Mouse (Mus musculus): ENCODE measurements around the gene Kmt2e. TPM values are rescaled to one million over a fixed set of nuclear protein-coding genes. Genes with fewer than 3 reads are reported as not detected.

Kmt2e gene
- polyA plus RNA-seq, 1 experiment from 2014 or later = 92.6 TPM

GRCm38 (mm10) chr5:23473098-23473873 lies 39.0 kb downstream of the Kmt2e start:
- Histone ChIP-seq H3K9ac (replicated peaks; ENCODE audit: low read length) (no peak overlapping the region), H3K27ac (replicated peaks; ENCODE audit: low read depth, low read length) (no peak overlapping the region), H3K4me3 (ENCODE audit: low read depth, low read length) (no peak overlapping the region), H3K4me1 (ENCODE audit: control insufficient read depth, insufficient read depth, low read length) (no peaks in the 10 kb centered on the region), H3K27me3 (ENCODE audit: control insufficient read depth, insufficient read depth, low read length) (no peaks in the 10 kb centered on the region), H3K36me3 (replicated peaks; ENCODE audit: control insufficient read depth, insufficient read depth, low read depth, low read length) (peaks cover 4% of the 10 kb centered on the region), H3K9me3 (replicated peaks; ENCODE audit: control insufficient read depth, low read length) (no peaks in the 10 kb centered on the region), H3K4me2 (ENCODE audit: low read depth, low read length) (no peak overlapping the region)
- 76% methylated on average over 6 of the region's 6 CpGs for WGBS
- no peak for DNase-seq (ENCODE audit: low spot score)
- no peak for ATAC-seq (replicated peaks; ENCODE audit: insufficient number of reproducible peaks, low FRiP score, low TSS enrichment, low read depth)

- Histone ChIP-seq H3K9ac (replicated peaks; ENCODE audit: low read length) (no peak overlapping the region), H3K4me3 (ENCODE audit: low read depth, low read length) (no peak overlapping the region), H3K9me3 (replicated peaks; ENCODE audit: control insufficient read depth, low read length) (no peaks in the 10 kb centered on the region), H3K4me2 (ENCODE audit: low read depth, low read length) (no peak overlapping the region), H3K4me1 (ENCODE audit: control insufficient read depth, insufficient read depth, low read length) (no peaks in the 10 kb centered on the region), H3K27me3 (ENCODE audit: control insufficient read depth, insufficient read depth, low read length) (no peaks in the 10 kb centered on the region), H3K27ac (replicated peaks; ENCODE audit: low read depth, low read length) (no peak overlapping the region), H3K36me3 (replicated peaks; ENCODE audit: control insufficient read depth, insufficient read depth, low read depth, low read length) (no peaks in the 10 kb centered on the region; the same call in 1 of the 2 replicates)
- no peak for ATAC-seq (replicated peaks; ENCODE audit: insufficient number of reproducible peaks, low FRiP score, low TSS enrichment, low read depth)
- no peak for DNase-seq (ENCODE audit: low spot score)
- 92% methylated on average over 7 of the region's 7 CpGs for WGBS
These were observed 49.6 kb downstream of the Kmt2e start for GRCm38 (mm10) chr5:23483811-23484210.

GRCm38 (mm10) chr5:23489231-23489630 lies 55.0 kb downstream of the Kmt2e start:
- Histone ChIP-seq H3K4me1 (ENCODE audit: control insufficient read depth, insufficient read depth, low read length) (no peaks in the 10 kb centered on the region), H3K36me3 (replicated peaks; ENCODE audit: control insufficient read depth, insufficient read depth, low read depth, low read length) (peaks cover 10% of the 10 kb centered on the region), H3K9me3 (replicated peaks; ENCODE audit: control insufficient read depth, low read length) (no peaks in the 10 kb centered on the region), H3K4me3 (ENCODE audit: low read depth, low read length) (no peak overlapping the region), H3K4me2 (ENCODE audit: low read depth, low read length) (no peak overlapping the region), H3K27ac (replicated peaks; ENCODE audit: low read depth, low read length) (no peak overlapping the region), H3K9ac (replicated peaks; ENCODE audit: low read length) (no peak overlapping the region), H3K27me3 (ENCODE audit: control insufficient read depth, insufficient read depth, low read length) (no peaks in the 10 kb centered on the region)
- no peak for ATAC-seq (replicated peaks; ENCODE audit: insufficient number of reproducible peaks, low FRiP score, low TSS enrichment, low read depth)
- 91% methylated on average over 4 of the region's 4 CpGs for WGBS
- DNase-seq (ENCODE audit: low spot score) = no peak

- DNase-seq (ENCODE audit: low spot score) = peak; percentile 53
- Histone ChIP-seq H3K27ac (replicated peaks; ENCODE audit: low read depth, low read length) (no peak overlapping the region), H3K4me3 (ENCODE audit: low read depth, low read length) (no peak overlapping the region), H3K27me3 (ENCODE audit: control insufficient read depth, insufficient read depth, low read length) (no peaks in the 10 kb centered on the region), H3K4me2 (ENCODE audit: low read depth, low read length) (no peak overlapping the region), H3K4me1 (ENCODE audit: control insufficient read depth, insufficient read depth, low read length) (no peaks in the 10 kb centered on the region), H3K9me3 (replicated peaks; ENCODE audit: control insufficient read depth, low read length) (no peaks in the 10 kb centered on the region), H3K36me3 (replicated peaks; ENCODE audit: control insufficient read depth, insufficient read depth, low read depth, low read length) (peaks cover 17% of the 10 kb centered on the region), H3K9ac (replicated peaks; ENCODE audit: low read length) (no peak overlapping the region)
- ATAC-seq (replicated peaks; ENCODE audit: insufficient number of reproducible peaks, low FRiP score, low TSS enrichment, low read depth) = 0 out of 2 replicates have a peak, but pooled peaks have one; percentile 59
- 47% methylated on average over 2 of the region's 2 CpGs for WGBS
These were observed 56.6 kb downstream of the Kmt2e start for GRCm38 (mm10) chr5:23490797-23491196.

- no peak overlapping the region for H3K27ac ChIP-seq (replicated peaks; ENCODE audit: low read depth, low read length)
- ATAC-seq (replicated peaks; ENCODE audit: insufficient number of reproducible peaks, low FRiP score, low TSS enrichment, low read depth) (no peak), DNase-seq (ENCODE audit: low spot score) (no peak)
- no peaks in the 10 kb centered on the region for H3K9me3 ChIP-seq (replicated peaks; ENCODE audit: control insufficient read depth, low read length)
- H3K9ac ChIP-seq (replicated peaks; ENCODE audit: low read length) = no peak overlapping the region
- H3K4me1 ChIP-seq (ENCODE audit: control insufficient read depth, insufficient read depth, low read length) = no peaks in the 10 kb centered on the region
- H3K4me2 ChIP-seq (ENCODE audit: low read depth, low read length) = no peak overlapping the region
- no peaks in the 10 kb centered on the region for H3K27me3 ChIP-seq (ENCODE audit: control insufficient read depth, insufficient read depth, low read length)
- peaks cover 20% of the 10 kb centered on the region for H3K36me3 ChIP-seq (replicated peaks; ENCODE audit: control insufficient read depth, insufficient read depth, low read depth, low read length)
- 93% methylated on average over 3 of the region's 3 CpGs for WGBS
- no peak overlapping the region for H3K4me3 ChIP-seq (ENCODE audit: low read depth, low read length)
These were observed 62.2 kb downstream of the Kmt2e start for GRCm38 (mm10) chr5:23496396-23496795.

- H3K9me3 ChIP-seq (replicated peaks; ENCODE audit: control insufficient read depth, low read length) = no peaks in the 10 kb centered on the region
- ATAC-seq (replicated peaks; ENCODE audit: insufficient number of reproducible peaks, low FRiP score, low TSS enrichment, low read depth) (no peak), DNase-seq (ENCODE audit: low spot score) (no peak)
- H3K9ac ChIP-seq (replicated peaks; ENCODE audit: low read length) = no peak overlapping the region
- H3K27me3 ChIP-seq (ENCODE audit: control insufficient read depth, insufficient read depth, low read length) = no peaks in the 10 kb centered on the region
- H3K4me3 ChIP-seq (ENCODE audit: low read depth, low read length) = no peak overlapping the region
- H3K36me3 ChIP-seq (replicated peaks; ENCODE audit: control insufficient read depth, insufficient read depth, low read depth, low read length) = peaks cover 23% of the 10 kb centered on the region
- no peak overlapping the region for H3K27ac ChIP-seq (replicated peaks; ENCODE audit: low read depth, low read length)
- 94% methylated on average over 5 of the region's 5 CpGs for WGBS
- H3K4me2 ChIP-seq (ENCODE audit: low read depth, low read length) = no peak overlapping the region
- no peaks in the 10 kb centered on the region for H3K4me1 ChIP-seq (ENCODE audit: control insufficient read depth, insufficient read depth, low read length)
These were observed 62.7 kb downstream of the Kmt2e start for GRCm38 (mm10) chr5:23496933-23497332.

- Histone ChIP-seq H3K27me3 (ENCODE audit: control insufficient read depth, insufficient read depth, low read length) (no peaks in the 10 kb centered on the region), H3K4me1 (ENCODE audit: control insufficient read depth, insufficient read depth, low read length) (no peaks in the 10 kb centered on the region), H3K27ac (replicated peaks; ENCODE audit: low read depth, low read length) (no peak overlapping the region), H3K4me3 (ENCODE audit: low read depth, low read length) (no peak overlapping the region), H3K9me3 (replicated peaks; ENCODE audit: control insufficient read depth, low read length) (no peaks in the 10 kb centered on the region), H3K4me2 (ENCODE audit: low read depth, low read length) (no peak overlapping the region), H3K36me3 (replicated peaks; ENCODE audit: control insufficient read depth, insufficient read depth, low read depth, low read length) (peaks cover 21% of the 10 kb centered on the region), H3K9ac (replicated peaks; ENCODE audit: low read length) (no peak overlapping the region)
- 92% methylated on average over 10 of the region's 10 CpGs for WGBS
- DNase-seq (ENCODE audit: low spot score) (no peak), ATAC-seq (replicated peaks; ENCODE audit: insufficient number of reproducible peaks, low FRiP score, low TSS enrichment, low read depth) (no peak)
These were observed 63.7 kb downstream of the Kmt2e start for GRCm38 (mm10) chr5:23497920-23498319.

GRCm38 (mm10) chr5:23499257-23499656 lies 65.0 kb downstream of the Kmt2e start:
- Histone ChIP-seq H3K9ac (replicated peaks; ENCODE audit: low read length) (no peak overlapping the region), H3K9me3 (replicated peaks; ENCODE audit: control insufficient read depth, low read length) (no peaks in the 10 kb centered on the region), H3K4me3 (ENCODE audit: low read depth, low read length) (no peak overlapping the region), H3K27me3 (ENCODE audit: control insufficient read depth, insufficient read depth, low read length) (no peaks in the 10 kb centered on the region), H3K4me2 (ENCODE audit: low read depth, low read length) (no peak overlapping the region), H3K36me3 (replicated peaks; ENCODE audit: control insufficient read depth, insufficient read depth, low read depth, low read length) (peaks cover 21% of the 10 kb centered on the region), H3K27ac (replicated peaks; ENCODE audit: low read depth, low read length) (no peak overlapping the region), H3K4me1 (ENCODE audit: control insufficient read depth, insufficient read depth, low read length) (no peaks in the 10 kb centered on the region)
- DNase-seq (ENCODE audit: low spot score) (no peak), ATAC-seq (replicated peaks; ENCODE audit: insufficient number of reproducible peaks, low FRiP score, low TSS enrichment, low read depth) (no peak)
- 94% methylated on average over 16 of the region's 16 CpGs for WGBS

Measured in embryonic facial prominence, embryonic 11.5 days (tissue).